Mouse (Mus musculus): ENCODE measurements around the gene Srarp.

The Srarp gene

DNA sequence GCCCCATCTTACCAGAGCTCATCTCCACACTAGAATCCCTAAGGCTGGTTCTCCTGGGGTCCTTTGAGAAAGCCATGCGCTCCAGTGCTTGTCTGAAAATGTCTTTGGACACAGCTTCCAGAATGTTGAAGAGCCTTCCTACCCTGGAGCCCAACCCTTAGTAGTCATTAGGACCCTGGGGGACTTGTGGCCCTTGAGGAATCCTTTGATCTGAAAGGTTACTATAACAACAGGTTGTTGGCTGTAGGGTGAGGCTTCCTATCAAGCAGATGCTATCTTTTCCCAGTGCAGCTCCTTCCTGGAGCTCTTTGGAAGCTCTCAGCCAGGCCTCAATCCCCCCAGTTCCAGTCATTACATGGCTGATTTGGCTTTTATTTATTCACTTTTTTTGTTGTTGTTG, at the start of gene Srarp:
Gene Srarp (minus strand): TSS at position 132 of the 400 bp plus-strand sequence.
- DNase-seq (ENCODE audit: extremely low read depth, low read depth): no peak

DNA sequence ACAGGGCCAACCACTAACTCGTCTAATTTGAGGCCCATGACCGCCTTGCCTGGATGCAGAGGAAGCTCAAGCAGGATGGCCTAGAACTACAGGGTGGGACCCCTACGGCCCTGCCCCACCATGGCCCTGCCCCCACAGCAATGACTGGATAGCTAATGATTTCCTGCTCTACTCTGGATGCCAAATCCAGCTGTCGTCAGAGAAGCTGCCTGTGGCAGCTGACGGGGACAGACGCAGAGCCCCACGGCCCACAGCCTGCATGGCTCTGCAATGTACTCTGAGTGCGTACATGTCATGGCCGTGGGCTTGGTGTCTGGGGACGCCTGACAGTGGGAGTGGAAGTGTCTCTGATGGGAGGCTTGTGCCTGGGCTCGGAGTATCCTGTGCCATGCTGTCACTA, 48.2 kb upstream of the Srarp start:
- no peak for DNase-seq (ENCODE audit: extremely low read depth, low read depth)

DNA sequence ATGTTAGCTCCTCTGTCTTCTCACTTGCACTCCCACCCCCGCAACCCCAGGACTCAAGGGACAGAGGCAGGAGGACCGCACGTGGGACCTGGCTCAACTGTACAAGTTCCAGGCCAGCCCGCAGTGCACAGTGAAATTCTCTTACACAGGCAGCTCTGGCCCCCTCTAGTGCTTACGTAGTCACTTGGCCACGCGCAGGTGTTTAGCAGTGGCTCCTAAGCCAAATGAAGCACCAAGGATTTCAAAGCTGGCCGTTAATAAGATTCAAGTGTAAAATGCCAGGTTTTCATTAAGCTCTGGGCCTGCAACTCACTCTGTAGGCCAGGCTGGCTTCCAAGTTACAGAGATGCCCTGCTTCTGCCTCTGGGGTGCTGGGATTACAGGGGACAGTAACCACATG, 43.5 kb upstream of the Srarp start:
- no peak for DNase-seq (ENCODE audit: extremely low read depth, low read depth)

DNA sequence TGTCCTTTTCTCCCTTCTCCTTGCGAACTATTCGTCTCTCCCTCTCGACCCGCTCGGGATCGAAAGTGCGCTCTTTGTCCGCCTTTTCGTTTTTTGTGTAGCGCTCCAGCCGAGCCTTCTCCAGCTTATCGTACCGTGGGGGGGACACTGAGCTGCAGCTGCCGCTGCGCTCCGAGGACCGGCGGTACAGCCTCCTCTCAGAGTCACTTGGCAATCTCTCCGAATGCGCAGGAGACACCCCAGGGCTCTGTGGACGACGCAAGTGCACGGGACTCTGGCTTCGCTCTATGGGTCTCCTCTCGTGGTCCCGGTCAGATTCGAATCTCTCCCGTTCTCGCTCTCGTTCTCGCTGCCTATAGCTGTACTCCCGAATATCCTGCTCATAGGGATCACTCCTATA, 42.9 kb upstream of the Srarp start:
- no peak for DNase-seq (ENCODE audit: extremely low read depth, low read depth)

GRCm38 (mm10) chr4:141478225-141478624, 42.3 kb upstream of the Srarp start:
- no peak for DNase-seq (ENCODE audit: extremely low read depth, low read depth)

DNA sequence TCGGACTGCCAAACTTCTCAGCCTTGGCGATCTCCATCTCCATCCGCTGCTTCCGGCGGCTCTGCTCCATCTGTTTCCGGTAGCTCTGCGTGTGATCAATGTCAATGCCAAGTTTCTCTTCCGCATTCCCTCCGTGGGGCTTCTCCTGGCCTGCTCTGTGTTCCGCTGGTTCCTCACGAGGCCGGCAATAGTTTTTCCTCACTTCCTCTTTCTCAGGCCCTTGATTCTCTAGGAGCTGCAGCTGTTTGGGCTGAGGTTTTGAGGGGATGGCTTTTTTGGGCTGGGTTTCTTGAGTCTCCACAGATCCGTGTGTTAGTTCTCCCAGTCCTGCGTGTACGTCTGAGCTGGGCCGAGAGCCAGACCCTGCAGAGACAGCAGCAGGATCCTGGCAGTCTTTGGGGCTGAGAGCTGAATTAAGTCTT, 41.8 kb upstream of the Srarp start:
- DNase-seq (ENCODE audit: extremely low read depth, low read depth): no peak

GRCm38 (mm10) chr4:141474431-141474830, 38.5 kb upstream of the Srarp start:
- no peak for DNase-seq (ENCODE audit: extremely low read depth, low read depth)

DNA sequence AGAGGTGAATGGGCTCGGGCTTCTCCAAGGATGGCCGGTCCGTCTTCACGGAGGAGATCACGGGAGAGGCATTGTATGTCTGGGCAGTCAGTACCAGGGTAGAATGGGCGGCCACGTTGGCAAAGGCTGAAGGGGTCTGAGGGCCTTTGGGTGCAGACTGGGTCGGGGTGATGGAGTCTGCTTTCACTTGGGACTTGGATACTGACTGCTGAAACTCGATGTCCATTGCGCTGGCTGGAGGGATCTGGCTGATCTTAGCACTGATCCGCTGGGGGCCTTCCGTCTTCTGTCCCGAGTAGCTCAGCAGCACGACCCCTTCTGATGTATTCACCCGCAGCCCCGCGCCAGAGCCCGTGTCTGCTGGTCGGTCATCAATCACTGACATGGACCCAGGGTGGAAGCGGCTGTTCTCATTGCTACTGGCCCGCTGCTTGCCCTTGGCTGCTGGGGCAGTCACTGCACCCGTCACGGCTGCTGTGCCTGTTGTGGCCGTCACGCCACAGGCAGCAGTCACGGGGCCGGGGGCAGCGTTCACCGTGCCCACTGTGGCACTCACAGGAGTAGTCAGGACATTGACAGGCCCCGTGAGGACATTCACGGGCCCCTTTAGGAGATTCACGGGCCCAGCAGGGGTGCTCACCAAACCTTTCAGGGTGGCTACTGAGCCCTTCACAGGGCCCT, 36.9 kb upstream of the Srarp start:
- no peak for DNase-seq (ENCODE audit: extremely low read depth, low read depth)

GRCm38 (mm10) chr4:141471491-141471890, 35.6 kb upstream of the Srarp start:
- DNase-seq (ENCODE audit: extremely low read depth, low read depth): no peak

- DNase-seq (ENCODE audit: extremely low read depth, low read depth): no peak
Observed at GRCm38 (mm10) chr4:141469343-141469742, 33.4 kb upstream of the Srarp start.

- no peak for DNase-seq (ENCODE audit: extremely low read depth, low read depth)
Observed at GRCm38 (mm10) chr4:141468576-141468975, 32.7 kb upstream of the Srarp start.

DNA sequence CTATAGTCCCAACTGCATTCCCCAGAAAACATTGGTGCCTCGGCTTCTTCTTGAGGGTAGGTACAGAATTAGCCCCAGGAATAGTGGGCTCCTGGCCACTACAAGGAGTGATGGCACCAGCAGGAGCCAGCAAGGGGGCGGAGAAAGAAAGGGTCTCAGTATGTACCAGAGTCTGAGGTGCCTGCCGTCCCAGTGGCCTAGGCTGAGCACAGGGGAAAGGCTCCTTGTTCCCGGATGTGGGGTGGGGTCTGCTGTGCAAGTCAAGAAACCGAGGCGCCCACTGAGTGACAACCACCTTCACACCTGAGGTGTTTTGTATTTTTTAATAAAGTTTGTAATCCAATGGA, 31.6 kb upstream of the Srarp start:
- no peak for DNase-seq (ENCODE audit: extremely low read depth, low read depth)

- DNase-seq (ENCODE audit: extremely low read depth, low read depth): no peak
Observed at GRCm38 (mm10) chr4:141466844-141467580, 31.1 kb upstream of the Srarp start.

- no peak for DNase-seq (ENCODE audit: extremely low read depth, low read depth)
Observed at GRCm38 (mm10) chr4:141466289-141466795, 30.4 kb upstream of the Srarp start.

DNA sequence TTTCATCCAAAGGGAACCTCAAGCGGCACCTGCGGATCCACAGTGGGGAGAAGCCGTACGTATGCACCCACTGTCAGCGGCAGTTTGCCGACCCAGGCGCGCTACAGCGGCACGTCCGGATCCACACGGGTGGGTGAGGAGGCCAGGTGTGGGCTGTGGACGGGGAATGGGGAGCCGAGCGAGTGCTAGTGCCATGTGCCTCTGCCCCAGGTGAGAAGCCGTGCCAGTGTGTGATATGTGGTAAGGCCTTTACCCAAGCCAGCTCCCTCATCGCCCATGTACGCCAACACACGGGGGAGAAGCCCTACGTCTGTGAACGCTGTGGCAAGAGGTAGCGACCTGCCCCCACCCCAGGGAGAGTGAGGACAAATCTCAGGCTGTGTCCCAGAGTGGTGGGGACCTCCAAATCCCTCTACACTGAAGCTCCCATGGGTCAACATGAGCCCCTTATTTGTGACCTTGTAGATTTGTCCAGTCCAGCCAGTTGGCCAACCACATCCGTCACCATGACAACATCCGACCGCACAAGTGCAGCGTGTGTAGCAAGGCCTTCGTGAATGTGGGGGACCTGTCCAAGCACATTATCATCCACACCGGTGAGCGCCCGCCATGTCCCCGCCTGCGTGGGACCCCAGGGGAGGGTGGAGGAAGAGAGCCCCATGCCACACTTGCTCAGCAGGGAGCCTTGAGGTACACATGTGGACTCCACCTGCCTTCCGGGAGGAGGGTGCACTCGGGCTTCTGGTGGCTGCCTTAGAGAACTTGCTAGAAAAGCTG, 29.8 kb upstream of the Srarp start:
- no peak for DNase-seq (ENCODE audit: extremely low read depth, low read depth)

GRCm38 (mm10) chr4:141464722-141465121, 28.8 kb upstream of the Srarp start:
- DNase-seq (ENCODE audit: extremely low read depth, low read depth): no peak

DNA sequence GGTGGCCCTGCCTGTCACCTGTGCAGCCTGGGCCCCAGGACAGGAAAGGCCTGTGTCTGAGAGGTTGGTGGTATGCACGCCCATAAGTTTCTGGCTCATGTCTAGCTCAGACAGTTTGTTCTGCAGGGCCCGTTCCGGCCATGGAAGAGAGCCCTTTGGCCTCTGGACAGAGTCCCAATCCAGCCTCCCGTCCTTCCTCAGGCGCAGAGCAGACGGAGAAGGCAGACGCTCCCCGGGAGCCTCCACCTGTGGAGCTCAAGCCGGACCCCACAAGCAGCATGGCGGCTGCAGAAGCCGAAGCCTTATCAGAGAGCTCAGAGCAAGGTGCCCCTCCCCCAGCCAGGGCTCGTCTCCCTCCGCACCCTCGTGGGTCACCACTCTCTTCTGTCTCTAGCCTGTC, 27.6 kb upstream of the Srarp start:
- DNase-seq (ENCODE audit: extremely low read depth, low read depth): no peak

- DNase-seq (ENCODE audit: extremely low read depth, low read depth): no peak
Observed at GRCm38 (mm10) chr4:141461576-141461975, 25.7 kb upstream of the Srarp start.

DNA sequence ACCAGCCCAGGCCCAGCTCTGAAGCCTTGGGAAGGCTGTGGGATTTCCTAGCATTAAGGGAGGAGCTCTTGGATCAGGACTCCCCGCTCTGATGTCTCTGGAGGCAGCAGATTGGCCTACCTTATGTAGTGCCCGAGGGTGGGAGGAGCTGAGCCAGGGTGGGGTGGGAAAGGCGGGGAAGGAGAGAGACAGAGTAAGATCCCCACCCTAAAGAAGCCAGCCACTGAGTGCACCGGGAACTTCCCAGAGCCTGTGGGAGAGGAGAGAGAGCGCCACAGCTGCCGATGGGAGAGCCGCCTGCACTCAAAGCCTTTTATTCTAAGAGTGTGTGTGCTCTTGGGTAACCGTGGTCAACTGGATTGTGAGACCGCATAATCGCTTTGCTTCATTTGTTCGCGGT, 25.2 kb upstream of the Srarp start:
- no peak for DNase-seq (ENCODE audit: extremely low read depth, low read depth)

- no peak for DNase-seq (ENCODE audit: extremely low read depth, low read depth)
Observed at GRCm38 (mm10) chr4:141460481-141460880, 24.6 kb upstream of the Srarp start.

GRCm38 (mm10) chr4:141459766-141460165, 23.9 kb upstream of the Srarp start:
- DNase-seq (ENCODE audit: extremely low read depth, low read depth): no peak

DNA sequence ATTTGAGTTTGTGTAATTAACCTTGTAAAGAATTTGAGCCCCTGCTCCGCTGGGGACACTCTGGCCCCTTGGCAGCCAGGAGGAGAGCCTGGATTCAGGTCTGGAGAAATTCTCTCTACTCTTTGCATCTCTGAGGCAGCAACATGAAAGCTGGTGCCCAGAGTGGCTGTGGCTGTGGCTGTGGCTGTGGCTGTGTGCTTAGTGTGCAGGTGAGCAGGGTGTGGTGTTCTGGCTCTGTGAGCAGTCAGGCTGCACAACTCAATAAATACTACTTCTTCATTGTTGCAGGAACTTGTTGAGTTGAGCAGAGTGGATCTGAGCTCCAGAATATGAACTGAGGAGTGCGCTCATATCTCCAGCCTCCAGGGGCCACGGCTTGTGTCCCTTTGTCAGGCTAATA, 23.0 kb upstream of the Srarp start:
- no peak for DNase-seq (ENCODE audit: extremely low read depth, low read depth)
